Mouse (Mus musculus): ENCODE results near the gene Crb2.
A peak's percentile ranks its signal among the peaks of the same experiment; 100 is the strongest.

DNA sequence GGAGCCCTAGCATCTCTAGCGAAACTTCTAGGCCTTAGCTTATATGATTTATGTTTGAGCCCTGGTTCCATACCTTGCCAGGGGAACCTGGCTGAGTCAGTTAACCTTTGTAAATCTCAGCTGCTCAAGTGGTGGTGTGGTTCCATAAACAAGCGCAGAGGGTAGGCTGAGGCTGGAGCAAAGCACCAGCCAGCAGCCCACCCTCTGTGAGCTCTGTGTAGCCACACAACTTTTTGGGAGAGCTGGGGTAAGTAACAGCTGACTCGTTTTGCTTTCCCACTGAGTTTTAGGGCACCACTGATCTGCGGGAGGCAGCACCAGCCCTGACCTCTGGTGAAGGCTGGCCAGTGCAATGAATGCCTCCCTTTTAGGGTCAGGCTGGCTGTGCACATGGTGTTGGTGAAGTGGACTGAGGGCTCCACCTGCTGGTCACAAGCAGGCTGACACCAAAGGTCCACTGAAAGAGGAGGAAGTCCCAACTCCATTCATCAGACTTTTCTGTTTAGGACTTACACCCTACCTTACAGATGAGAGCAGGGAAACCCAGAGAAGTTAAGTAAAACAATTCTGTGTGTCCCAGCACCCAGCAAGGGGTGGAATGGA is 26.7 kb downstream of the Crb2 start:
- TF ChIP-seq USF1 (IDR thresholded peaks at IDR 0.05; ENCODE audit: low read depth) (no peak), CTCF (IDR thresholded peaks at IDR 0.05; ENCODE audit: control insufficient read depth, insufficient read depth, insufficient read length) (peak; percentile 90), CEBPB (IDR thresholded peaks at IDR 0.05; ENCODE audit: low read depth) (no peak)

Data from C2C12 (cell line).